Mouse (Mus musculus): ENCODE measurements at regions not wholly inside any gene's neighbourhood (a gene's known extent, or its start where the extent isn't known, plus 50 kb on each side); places are given as distances from the start of the nearest gene placed in this dataset.

- TF ChIP-seq CTCF (IDR thresholded peaks at IDR 0.05; ENCODE audit: extremely low read depth, insufficient read length, insufficient replicate concordance, low read depth, low read length) (no peak), POLR2A (IDR thresholded peaks at IDR 0.05; ENCODE audit: low read depth, low read length) (no peak)
Observed at GRCm38 (mm10) chr16:86881583-86881982, 472.4 kb upstream of the N6amt1 start.
